Mouse (Mus musculus): ENCODE results near the gene Mrtfb.

Gene Mrtfb

DNA sequence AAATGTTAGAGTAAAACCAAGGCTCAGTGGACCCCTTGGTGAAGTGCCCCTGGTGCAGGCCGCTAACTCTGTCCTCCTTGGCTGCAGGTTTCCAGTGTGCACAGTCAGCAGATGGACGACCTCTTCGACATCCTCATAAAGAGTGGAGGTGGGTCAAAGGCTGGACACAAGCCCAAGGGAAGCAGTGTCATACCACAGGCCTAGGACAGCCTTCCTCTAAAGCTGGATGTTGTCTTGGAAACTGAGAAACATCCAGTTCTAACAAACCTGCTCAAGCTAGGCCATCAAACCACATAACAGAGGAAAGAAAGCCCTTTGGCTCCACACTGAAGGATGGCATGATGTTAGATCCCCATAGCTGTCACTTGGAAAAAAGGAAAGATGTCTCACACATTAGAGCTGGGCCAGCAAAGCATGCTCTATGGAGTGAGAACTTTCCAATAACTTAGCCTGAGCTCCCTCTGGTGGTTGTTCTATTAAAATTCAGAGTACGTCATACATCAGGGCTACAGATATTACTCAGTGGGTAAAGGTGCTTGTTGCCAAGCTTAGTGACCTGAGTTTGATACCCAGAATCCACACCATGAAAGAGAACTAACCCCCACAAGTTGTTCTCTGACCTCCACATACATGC lies 153.4 kb downstream of the Mrtfb start:
- DNase-seq, result peak in 1 of 2 experiments; percentile 32

DNA sequence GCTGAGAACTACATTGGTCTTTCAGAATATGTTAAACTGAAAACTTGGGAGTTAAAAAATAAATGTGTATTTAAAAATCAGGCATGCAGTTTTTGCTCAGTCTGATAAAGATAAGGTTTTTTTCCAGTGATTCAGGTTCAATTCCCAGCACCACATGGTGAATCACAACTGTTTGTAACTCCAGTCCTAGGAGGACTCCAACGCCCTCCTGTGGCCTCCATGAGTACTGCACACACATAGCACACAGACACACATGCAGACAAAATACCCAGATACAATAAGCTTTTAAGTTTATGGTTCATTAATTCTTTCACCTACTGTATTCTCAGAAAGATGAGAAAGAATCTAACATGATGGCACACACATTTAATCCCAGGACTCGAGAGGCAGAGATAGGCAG lies 154.5 kb downstream of the Mrtfb start:
- DNase-seq, result no peak

DNA sequence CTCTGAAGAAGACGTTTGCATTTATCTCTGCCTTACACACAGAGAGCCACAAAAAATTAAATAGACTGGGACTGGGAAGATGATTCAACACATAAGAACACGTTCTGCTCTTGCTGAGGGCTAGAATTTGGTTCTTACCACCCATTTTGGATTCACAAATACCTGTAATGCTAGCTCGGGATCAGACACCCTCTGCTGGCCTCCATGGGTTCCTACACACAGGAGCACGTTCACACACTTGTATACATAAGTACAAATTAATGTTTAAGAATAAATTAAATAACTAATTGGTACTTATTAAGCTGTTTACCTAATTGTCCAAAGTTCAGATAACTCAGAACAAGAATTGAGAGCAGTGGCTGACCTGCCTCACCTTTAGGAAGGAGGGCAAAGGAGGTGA lies 155.2 kb downstream of the Mrtfb start:
- DNase-seq, result no peak

DNA sequence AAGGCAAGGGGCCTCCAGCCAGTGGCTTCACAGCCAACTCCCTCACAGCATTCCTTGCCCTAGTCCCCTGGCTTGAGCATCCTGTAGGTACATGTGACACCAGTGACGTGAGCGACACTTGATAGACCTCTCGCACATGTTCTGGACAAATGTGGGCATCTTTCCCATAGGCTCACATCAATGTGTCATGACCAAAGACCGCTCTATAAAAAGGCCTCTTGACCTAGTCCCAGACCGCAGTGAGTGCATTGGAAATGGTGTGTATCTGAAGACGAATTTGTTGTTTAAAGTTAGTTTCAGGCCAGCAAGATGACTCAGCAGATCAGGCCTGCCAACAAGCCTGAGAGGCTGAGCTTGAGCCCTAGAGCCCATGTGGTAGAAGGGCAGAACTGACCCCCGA lies 158.3 kb downstream of the Mrtfb start:
- DNase-seq, result no peak

DNA sequence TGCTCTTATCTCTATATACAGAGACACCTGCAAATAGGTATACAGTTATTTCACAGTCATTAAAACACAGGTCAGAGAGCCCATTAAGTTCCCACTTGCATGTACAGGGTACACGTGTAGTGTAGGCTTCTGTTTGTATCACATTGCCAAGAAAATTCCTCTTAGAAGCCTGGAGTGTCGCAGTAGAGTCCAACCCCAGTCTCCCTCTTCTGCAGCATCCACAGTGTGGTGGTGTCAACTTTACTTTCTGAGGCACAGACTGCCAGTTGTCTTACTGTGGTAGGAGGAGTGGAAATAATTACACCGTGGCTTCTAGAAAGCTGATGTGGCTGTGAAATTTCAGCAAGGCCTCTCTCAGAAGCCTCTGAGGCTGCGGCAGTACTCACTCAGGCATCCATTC lies 158.7 kb downstream of the Mrtfb start:
- no peak for DNase-seq

DNA sequence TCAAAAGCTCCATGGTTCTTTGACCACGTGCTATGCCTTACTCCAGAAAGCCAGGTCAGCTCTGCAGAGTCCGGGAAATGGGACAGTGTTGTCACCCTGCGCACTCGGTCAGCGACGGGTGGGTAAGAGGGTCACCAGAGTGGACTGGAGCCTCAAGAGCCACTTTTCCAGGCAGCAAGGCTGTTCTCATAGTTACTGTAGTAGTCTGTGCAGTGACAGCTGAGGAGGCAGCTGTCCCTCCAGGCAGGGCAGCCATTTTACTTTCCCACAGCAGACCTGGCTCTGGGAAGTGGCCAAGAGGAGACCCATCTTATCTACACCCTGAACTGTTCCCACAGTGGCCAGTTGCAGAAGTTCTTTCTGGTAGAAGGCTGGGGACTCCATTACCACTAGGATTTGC lies 159.2 kb downstream of the Mrtfb start:
- no peak for DNase-seq

DNA sequence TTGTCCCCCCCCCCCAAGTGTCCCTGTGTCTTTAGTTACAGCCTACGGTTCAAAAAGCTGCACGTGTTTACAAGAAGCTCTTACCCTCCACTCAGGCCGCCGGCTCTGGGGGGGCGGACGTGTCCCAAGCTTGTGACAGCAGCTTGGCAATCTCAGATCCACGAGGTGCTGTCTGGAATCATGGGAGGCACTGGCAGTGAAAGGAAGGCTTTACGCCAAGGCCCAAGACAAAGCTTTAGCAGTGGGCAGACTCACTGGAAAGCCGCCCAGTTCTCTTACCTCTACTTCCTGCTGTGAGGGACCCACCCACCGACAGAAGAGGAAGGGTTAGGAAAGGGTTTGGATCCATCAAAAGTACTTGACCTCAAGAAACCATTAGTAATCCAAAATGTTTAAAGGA lies 160.2 kb downstream of the Mrtfb start:
- DNase-seq, result no peak

DNA sequence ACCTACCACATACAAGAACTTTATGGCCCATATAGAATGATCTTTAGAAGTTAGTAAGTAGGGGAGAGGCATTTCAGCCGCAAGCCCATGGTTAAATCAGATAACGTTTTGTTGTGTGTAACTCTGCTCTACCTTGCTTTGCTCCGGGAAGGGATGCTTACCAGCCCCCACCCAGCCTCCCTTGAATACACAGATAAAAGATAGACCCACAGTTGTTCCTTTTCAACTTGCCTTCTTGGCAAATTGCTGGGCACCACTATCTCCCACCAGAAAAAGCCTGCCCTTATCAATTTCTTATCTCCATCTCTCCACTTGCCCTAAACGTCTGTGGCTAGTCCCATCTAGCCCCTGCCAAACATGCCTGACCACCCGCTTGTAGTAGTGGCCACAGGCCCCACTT lies 161.6 kb downstream of the Mrtfb start:
- DNase-seq, result no peak

DNA sequence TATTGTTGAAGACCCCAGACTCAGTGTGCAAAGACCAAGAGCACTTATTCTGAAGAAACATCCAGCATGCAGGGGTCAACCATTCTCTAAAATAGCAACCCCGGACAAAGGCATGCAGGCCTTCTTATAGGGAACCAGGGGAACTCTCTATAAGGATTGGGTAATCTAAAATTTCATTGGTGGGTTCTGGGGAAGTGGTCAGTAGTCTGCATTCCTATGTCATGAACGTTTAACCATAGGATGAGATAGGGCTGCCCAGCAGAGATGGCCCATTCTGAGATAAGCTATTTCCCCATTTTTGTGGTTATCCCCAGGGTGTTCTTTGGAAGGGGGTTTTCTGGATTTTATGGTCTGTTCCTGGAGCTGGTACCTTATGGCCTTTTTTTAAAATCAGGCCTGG lies 163.5 kb downstream of the Mrtfb start:
- no peak for DNase-seq

DNA sequence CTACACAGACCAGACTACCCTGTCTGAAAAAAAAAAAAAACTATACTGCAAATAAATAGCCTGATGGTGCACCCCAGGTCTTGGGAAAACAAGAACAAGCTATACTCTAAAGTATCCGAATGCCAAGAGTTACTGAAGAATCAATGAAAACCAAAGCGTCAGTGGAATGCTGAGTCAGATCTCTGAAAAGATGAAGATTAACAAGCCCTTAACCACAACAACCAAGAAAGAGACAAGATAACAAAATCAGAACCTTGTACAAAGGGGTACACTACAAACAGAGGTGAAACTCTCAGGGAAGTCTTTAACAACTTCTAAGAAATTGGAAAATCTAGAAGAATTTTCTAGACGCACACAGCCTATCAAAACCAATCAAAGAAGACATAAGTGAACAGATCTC lies 166.2 kb downstream of the Mrtfb start:
- no peak for DNase-seq

DNA sequence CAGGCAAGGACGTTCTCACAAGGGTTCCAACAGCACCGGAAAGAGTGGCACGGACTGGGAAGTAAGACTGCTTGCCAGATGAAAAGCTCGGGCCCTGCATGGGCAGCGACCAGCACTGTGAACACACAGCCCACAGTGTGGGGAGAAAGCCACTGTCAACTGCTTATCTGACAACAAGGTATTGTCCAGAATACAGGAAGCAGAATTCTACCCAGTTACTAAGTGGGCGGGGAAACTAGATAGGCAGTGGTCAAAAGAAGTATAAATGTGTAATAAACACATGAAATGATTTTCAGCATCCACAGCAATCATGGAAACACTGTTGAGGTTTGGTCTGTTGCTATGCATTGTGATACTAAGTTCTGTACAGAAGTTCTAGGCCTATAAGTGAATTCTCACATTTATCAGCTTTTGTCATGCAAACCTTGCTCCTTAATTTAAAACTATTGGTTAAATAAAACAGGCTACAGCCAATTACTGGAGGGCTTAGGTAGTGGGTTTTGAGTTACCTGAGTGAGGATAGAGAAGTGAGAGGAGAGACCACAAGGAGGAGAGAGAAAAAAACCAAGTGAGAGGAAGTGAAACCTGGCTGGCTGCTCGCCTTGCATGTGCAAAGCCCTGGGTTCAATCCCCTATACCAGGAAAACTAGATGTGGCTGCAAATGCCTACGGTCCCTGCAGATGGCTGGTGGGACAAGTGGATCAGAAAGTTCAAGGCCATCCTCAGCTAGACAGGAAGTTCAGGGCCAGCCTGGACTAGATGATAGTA lies 167.5 kb downstream of the Mrtfb start:
- no peak for DNase-seq

DNA sequence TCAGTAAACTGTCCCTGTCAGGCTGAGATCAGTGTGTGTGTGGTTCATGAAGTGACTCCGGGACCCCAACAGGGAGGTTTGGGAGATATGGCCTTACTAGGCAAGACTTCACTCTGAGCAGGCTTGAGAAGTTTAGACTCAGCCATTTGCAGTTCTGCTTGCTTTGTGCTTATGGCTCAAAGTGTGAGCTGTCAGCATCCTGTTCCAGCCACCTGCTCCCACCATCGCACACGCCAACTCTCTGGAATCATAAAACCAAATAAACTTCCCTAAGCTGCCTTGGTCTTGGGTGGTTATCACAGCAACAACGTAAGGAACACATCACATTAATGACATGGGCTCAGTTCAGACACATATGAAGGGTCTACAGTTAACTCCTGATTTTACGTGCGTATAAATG lies 169.5 kb downstream of the Mrtfb start:
- DNase-seq, result no peak

DNA sequence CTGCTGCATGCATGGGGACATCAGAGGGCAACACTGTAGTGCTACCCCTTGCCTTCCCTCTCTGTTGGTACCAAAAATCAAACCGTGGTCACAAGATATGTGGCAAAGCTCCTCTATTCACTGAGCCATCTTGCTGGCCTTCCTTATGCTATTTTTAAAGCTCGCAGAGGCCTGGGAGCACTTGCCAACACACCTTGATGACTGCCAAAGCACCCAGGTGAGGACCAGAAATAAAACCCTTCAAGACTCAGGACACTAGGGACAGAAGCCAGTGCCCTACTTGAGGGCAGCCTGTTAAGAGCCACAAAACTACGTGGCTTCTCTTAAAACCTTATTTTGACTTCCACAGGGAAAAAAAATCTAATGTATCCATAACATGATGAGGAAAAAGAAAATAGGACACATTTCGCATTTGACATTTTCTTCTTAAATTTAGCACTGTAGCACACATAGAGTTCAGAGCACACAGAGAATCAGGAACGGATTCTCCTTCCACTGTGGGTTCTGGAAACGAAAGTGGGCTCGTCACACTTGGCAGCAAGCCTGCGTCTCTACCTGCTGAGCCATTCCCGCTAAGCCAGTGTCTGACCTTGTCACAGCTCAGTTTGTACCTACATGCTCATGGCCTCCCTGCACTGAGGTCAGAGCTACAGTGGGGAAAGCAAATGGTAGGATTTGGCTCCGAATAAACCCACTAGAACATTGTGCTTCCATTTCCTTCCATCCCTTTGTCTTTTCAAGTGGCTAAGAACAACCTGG lies 170.7 kb downstream of the Mrtfb start:
- no peak for DNase-seq

DNA sequence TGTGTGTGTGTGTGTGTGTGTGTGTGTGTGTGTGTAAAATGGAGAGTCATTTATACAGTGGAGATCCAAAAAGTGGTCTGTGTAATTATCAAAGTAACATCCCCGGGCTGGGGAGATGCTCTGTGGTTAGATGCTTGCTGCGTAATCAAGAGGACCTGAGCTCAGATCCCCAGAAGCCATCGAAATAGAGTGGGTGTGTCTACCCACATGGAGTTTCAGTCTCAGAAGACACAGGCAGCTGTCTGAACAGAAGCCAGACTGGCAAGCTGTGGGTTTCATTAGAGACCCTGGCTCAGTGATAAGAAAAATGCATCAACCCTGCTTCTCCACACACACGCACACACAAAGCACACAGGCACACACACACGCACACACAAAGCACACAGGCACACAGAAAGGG lies 171.8 kb downstream of the Mrtfb start:
- DNase-seq, result no peak

DNA sequence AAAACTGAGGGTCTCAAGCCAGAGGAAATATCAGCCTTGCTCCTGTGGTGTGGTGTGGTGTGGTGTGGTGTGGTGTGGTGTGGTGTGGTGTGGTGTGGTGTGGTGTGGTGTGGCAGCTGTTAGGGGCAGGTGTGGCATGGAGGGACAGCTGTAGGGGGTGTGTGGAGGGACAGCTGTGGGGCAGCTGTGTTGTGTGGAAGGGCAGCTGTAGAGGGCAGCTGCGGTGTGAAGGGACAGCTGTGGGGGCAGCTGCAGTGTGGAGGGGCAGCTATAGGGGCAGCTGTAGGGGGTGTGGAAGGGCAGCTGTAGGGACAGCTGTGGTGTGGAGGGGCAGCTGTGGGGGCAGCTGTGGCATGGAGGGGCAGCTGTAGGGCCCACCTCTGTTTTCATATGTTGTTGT lies 172.5 kb downstream of the Mrtfb start:
- no peak for DNase-seq

DNA sequence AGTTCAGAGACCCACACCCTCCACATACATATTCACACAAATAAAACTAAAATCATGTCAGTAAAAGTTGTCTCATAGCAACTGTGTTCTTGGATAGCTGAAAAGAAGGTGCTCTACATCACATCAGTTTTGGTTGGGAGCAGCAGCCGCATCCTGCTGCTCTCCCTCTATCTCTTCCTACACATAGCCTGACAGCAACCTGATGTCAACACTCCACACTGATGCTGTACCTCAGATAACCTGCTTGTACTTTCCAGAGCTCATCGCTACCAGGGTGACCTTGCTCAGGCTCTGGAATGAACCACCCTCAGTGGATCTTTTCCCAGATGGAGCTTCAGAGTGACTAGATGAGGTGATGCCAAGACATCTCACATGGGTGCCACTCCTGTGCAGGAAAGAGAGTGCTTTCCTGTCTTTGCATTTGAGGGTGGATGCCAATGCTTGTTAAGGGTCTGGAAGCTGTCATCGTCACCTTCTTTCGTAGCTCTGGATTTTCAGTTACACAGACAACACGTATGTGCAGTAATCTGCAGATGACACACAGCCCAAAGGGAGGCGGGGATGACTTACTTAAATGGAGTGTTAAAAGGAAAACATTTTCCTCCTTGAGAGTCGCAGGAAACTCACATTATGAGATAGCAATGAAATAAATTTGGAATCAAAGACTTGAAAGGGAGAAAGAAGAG lies 173.8 kb downstream of the Mrtfb start:
- DNase-seq, result no peak

DNA sequence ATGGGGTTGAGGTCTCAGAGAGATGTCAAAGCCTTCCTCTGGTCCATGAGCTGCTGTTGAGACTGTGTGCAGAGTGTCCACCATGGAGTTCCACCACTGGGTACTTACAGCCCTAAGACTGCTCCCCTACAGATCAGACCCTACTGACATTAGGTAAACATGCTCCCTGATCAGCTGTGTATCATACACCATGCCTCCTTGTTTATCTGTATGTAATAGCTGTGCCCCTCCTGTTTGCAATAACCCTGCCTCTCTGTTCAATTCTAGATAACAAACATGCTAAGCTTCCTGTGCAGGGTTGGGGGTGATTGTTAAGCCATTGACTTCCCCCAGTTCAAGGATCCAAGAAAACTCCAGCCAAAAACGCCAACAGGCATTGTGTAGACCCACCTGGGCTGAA lies 174.7 kb downstream of the Mrtfb start:
- DNase-seq, result no peak

DNA sequence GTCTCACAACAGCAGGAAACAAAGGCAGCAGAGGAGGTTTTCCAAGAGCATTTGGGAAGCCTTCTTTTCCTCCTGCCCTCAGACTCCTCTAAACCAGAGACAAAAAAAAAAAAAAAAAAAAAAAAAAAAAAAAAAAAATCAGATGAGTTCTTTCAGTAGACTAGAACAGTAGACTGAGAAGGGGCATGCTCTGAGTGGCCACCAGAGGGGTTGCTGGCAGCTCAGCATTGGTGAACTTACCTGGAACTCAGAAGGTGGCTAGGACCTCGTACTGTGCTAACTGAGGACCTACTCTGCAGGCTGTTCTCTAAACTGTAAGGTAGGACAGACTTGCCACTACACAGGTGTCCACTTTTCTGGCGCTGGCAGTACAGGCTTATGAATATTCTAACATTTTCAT lies 179.3 kb downstream of the Mrtfb start:
- no peak for DNase-seq

DNA sequence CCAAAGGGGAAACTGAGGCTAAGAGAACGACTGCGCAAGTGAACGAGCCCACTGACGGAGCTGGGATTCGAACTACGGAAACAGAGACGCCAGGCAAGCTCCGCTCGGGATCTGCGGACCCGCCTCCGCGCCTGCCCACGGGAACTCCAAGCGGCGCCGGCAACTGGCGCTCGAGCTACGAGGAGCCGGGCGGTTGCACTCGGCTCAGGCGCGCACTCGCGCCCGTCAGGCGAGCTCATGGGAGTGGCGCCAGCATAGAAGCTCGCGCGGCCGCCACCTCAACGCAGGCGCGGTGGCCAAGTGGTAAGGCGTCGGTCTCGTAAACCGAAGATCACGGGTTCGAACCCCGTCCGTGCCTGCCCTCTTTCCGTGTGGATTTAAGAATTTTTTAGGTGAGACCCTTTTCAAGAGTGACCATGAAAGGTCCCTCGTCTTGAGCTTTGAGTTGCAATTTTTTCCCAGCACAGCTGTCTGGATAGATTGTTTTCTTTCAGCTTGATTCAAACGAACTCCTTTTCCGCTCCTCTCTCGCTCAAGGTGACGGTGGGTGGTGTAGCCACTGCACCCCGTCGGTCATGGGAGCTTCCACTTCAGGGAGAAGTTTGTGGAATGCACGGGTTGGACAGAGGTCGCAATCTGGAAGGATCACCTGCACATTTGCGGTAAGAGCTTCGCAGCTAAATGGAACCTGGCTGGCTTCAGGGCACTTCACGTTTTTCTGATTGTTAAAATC lies 180.9 kb downstream of the Mrtfb start:
- DNase-seq, result peak; percentile 97

DNA sequence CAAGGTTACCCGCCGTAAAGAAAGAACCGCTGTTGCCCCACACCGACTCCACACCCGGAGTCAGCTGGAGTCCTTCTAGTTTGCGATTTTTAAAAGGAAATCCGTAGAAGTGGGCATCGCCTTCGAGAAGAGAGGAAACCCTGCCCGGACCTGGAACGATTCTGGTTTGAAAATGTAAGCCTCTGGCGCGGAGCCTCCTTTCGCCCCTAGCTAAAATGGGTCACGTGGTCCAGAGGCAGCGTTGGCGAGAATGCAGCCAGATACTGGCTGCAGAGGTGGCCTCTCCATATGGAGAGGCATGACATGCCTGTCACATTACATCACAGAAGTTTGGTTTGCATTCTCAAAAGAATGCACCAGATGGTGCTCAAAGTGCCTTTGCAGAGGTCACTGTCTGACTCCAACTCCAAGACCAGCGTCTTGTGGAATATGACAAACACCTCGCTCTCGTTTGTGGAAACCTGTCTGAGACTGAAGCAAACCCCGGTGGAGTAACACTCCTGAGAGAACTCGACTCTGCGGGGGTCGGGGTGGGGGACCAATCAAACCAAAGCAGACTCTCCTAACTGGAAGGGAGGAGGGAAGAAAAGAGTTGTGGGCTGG lies 181.6 kb downstream of the Mrtfb start:
- DNase-seq, result peak; percentile 63 to 78

DNA sequence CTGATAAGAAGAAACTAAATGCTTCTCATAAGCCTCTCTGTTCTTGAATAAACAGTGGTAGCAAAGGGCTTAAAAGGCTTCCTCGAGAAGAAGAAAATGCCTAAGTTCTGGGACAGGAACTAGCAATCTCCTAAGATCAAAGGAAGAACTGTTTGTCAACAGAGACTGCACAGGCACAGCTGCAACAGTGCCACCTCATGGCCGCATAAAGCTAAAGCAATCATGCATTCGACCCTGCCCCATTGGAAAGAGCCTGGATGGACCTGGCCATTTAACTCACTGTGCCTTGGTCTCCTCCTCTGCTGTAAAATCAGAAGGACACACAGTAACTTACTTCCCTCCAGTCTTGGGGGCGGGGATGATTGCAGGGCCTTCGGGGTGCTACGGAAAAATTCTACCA lies 184.2 kb downstream of the Mrtfb start:
- peak; percentile 74 to 75 for DNase-seq

DNA sequence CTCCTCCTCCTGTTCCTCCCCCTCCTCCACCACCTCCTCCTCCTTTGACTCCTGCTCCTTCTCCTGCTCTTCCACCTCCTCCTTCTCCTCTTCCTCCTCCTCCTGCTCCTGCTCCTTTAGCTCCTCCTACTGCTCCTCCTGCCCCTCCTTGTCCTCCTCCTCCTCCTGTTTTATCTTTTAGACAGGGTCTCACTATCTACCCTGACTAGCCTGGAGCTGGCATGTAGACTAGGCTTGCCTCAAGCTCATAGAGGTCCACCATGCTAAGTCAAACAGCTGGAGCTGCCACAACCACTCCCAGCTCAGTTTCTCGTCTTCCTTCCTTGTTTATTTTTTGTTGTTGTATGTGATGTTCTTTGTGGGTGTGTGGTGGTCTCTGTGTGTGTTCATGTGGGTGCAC lies 187.5 kb downstream of the Mrtfb start:
- DNase-seq, result no peak
